Mouse (Mus musculus) testis, adult 2 months (tissue): ENCODE data around the gene Exosc10.

Source experiments
- CTCF ChIP-seq: fragments of 200-500 bp; IDR thresholded peaks from 2 replicates; pipeline ENCODE4 v1.5.1; 2012; ENCODE audit warnings: low read depth, mild to moderate bottlenecking, inconsistent platforms, low read length, moderate library complexity; ENCODE audit not compliant: control insufficient read depth, insufficient read depth, insufficient replicate concordance
- POLR2A ChIP-seq: fragments of 200-500 bp; IDR thresholded peaks from 2 replicates; pipeline ENCODE4 v1.6.1; 2012; ENCODE audit warnings: low read depth, mild to moderate bottlenecking, inconsistent platforms, low read length, moderate library complexity; ENCODE audit not compliant: control insufficient read depth

GRCm38 (mm10) chr4:148580765-148581164 is 22.5 kb downstream of the Exosc10 start:
- no peak for TF ChIP-seq CTCF
- TF ChIP-seq POLR2A = no peak
